Mouse (Mus musculus) embryonic facial prominence, embryonic 11.5 days (tissue): Measurements from ENCODE around the gene Evi2a. TPM values are rescaled to one million over a fixed set of nuclear protein-coding genes. Genes with fewer than 3 reads are reported as not detected.

Experiments used
- ATAC-seq: fragments of 200-750 bp; cut with Nextera tagmentation; replicated peaks from 2 replicates; pipeline ENCODE4 v1.8.0; 2017; ENCODE audit warnings: low read depth; ENCODE audit not compliant: insufficient number of reproducible peaks, low FRiP score, low TSS enrichment
- DNase-seq: peaks from one replicate; pipeline ENCODE4 v3.0.0-alpha.2; 2015; ENCODE audit warnings: low spot score
- H3K27ac ChIP-seq: fragments of 300-500 bp; sonication (generic); replicated peaks from 2 replicates; pipeline ENCODE4 v1.5.1; 2014; ENCODE audit warnings: mild to moderate bottlenecking, low read depth, low read length, control low read depth
- H3K27me3 ChIP-seq: fragments of 300-500 bp; sonication (generic); 2 replicates; pipeline ENCODE4 v1.6.1; 2014; ENCODE audit warnings: mild to moderate bottlenecking, low read length, moderate library complexity, mixed read lengths; ENCODE audit not compliant: control insufficient read depth, insufficient read depth
- H3K36me3 ChIP-seq: fragments of 300-500 bp; sonication (generic); replicated peaks from 2 replicates; pipeline ENCODE4 v1.6.1; 2014; ENCODE audit warnings: low read depth, mild to moderate bottlenecking, low read length, moderate library complexity, mixed read lengths; ENCODE audit not compliant: control insufficient read depth, insufficient read depth
- H3K4me1 ChIP-seq: fragments of 300-500 bp; sonication (generic); 2 replicates; pipeline ENCODE4 v1.6.1; 2014; ENCODE audit warnings: low read length, mixed read lengths; ENCODE audit not compliant: control insufficient read depth, insufficient read depth
- H3K4me2 ChIP-seq: fragments of 300-500 bp; sonication (generic); 2 replicates; pipeline ENCODE4 v1.6.1; 2014; ENCODE audit warnings: low read depth, mild to moderate bottlenecking, control low read depth, low read length, moderate library complexity
- H3K4me3 ChIP-seq: fragments of 300-500 bp; sonication (generic); 2 replicates; pipeline ENCODE4 v1.5.1; 2014; ENCODE audit warnings: low read depth, low read length, control low read depth
- H3K9ac ChIP-seq: fragments of 300-500 bp; sonication (generic); replicated peaks from 2 replicates; pipeline ENCODE4 v1.6.1; 2014; ENCODE audit warnings: mild to moderate bottlenecking, control low read depth, low read length
- H3K9me3 ChIP-seq: fragments of 300-500 bp; sonication (generic); replicated peaks from 2 replicates; pipeline ENCODE4 v1.6.1; 2016; ENCODE audit warnings: mild to moderate bottlenecking, low read length, inconsistent platforms, mixed read lengths; ENCODE audit not compliant: control insufficient read depth
- WGBS: fragments of 180-500 bp; shearing (Covaris S2); extraction: QIAGEN DNeasy Blood & Tissue Kit; methylation state at CpG from one replicate; pipeline ENCODE4 v1.1.7; 2014; 5-methylcytosine and 5-hydroxymethylcytosine counted together
- polyA plus RNA-seq: library from polyadenylated mRNA; unstranded; fragments of >200 nt; fragmentation: Nextera tagmentation; extraction: Ambion mirVana; gene quantifications from 2 replicates; pipeline ENCODE4 v1.2.1, GENCODE M21; 2014

Gene Evi2a
- polyA plus RNA-seq: 1.9 and 2.3 TPM in 2 replicates

DNA sequence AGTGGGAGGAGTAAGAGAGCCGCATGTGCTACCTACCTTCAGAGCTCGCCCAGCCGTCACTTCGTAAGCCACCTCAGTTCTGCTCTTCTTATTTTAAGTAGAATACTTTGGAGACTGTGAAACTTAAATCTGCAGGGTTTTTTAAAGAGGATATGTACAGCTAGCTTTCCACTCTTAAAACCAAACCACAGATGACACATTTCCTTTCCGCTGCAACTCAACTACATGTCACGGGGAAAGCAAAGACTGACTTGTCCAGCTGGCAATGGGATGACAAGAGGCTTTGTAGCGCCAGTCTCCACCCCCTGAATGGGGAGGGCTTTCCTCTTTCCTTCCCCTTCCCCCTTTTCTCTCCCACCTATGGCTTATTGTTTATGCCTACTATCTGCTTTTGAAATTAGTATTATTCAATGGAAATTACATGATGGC lies at the start of gene Evi2a, which contains the start of gene Evi2:
Gene Evi2a, minus strand, starts transcription at position 277 of the 429 bp plus-strand sequence.
Gene Evi2, minus strand, starts transcription at position 257 of the 429 bp plus-strand sequence.
- 86% methylated on average over 7 of the region's 7 CpGs for WGBS
- Histone ChIP-seq H3K9ac (no peak within 1 kb of the TSS), H3K4me2 (no peak within 1 kb of the TSS), H3K9me3 (no peaks in the 10 kb centered on the region), H3K36me3 (no peaks in the 10 kb centered on the region), H3K4me1 (no peaks in the 10 kb centered on the region), H3K27ac (no peak within 1 kb of the TSS), H3K4me3 (no peak within 1 kb of the TSS), H3K27me3 (no peaks in the 10 kb centered on the region)
- no peak for ATAC-seq
- DNase-seq: no peak

DNA sequence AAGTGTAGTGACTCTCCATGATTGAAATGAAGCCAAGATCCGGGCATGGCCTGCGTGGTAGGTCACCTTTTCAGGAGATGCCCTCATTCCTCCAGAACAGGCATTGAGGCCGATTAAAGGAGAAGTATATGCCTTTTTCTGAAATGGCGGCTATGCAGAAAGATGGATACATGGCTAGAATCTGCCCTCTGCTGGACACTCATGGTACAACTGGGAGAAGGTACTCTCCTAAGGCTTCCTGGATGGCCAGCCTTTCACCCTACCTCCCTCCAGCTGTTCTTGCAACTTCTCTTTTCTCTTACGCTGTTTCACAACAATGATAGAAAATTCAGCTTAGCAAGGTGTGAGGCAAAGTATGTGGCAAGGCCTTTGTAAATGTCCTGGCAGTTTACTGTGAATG lies 47.3 kb upstream of the Evi2a start:
- Histone ChIP-seq H3K36me3 (peaks cover 4% of the 10 kb centered on the region), H3K27me3 (no peaks in the 10 kb centered on the region), H3K4me2 (no peak overlapping the region), H3K9me3 (no peaks in the 10 kb centered on the region), H3K4me1 (no peaks in the 10 kb centered on the region), H3K9ac (no peak overlapping the region), H3K27ac (no peak overlapping the region), H3K4me3 (no peak overlapping the region)
- WGBS: 59% methylated on average over 5 of the region's 5 CpGs
- ATAC-seq (no peak), DNase-seq (peak; percentile 86)

DNA sequence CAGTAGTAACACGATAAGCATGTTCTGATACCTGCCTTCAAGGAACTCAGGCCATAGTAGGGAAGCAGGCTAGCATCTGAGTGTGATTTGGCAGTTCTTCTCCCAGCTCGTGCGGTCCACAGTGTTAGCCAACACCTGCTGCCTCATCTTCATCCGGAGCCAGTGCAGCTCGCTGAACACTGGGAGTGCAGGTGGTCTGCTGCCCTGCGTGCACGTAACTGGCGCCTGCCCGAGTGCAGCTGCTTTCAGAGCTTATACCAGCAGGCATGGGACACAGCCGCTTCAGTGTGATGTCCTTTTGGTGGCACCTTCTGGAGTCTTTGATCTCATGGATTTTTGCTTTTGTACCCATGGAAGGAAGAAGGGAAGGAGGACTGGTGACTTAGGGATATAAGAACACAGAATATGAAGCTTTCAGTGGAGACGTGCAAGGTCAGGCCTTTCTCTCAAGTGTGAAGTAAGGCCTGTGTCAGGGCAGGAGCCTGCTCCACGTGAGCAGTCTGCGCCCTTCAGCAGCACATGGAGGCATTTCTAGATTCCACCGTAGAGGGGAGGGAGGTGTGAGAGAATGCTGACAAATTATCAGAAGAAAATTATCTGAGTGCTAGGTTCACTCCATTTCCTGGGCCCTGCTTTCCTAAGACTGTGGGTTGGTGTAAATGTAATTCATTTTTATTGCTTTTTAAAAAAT lies 45.1 kb upstream of the Evi2a start:
- Histone ChIP-seq H3K27me3 (no peaks in the 10 kb centered on the region), H3K4me3 (no peak overlapping the region), H3K9me3 (no peaks in the 10 kb centered on the region), H3K4me2 (no peak overlapping the region), H3K36me3 (peaks cover 4% of the 10 kb centered on the region), H3K4me1 (no peaks in the 10 kb centered on the region), H3K9ac (no peak overlapping the region), H3K27ac (no peak overlapping the region)
- ATAC-seq: no peak
- DNase-seq: no peak
- WGBS: 93% methylated on average over 14 of the region's 14 CpGs

DNA sequence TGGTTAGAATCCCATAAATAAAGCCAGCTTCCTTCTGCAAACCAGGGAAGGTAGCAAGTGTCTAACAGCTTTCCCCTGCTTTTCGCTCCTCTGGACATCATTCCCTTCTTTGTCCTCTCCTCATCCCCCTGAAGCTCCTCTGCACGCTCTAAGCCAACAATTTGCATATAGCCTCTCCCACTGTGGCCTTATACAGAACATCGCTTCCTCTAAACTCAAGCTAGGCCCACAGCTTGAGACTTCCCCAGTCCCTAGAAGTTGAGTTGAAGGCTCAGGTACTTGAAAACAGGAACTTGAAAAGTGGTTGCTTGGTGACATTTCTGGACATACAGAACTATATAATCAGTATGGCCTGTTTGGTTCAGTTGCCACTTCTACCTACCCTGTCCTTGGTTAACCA lies 43.4 kb upstream of the Evi2a start:
- DNase-seq (no peak), ATAC-seq (no peak)
- H3K9me3 ChIP-seq: no peaks in the 10 kb centered on the region
- no peak overlapping the region for H3K4me3 ChIP-seq
- no peaks in the 10 kb centered on the region for H3K4me1 ChIP-seq
- H3K4me2 ChIP-seq: no peak overlapping the region
- peaks cover 7% of the 10 kb centered on the region for H3K36me3 ChIP-seq
- no peak overlapping the region for H3K27ac ChIP-seq
- no peaks in the 10 kb centered on the region for H3K27me3 ChIP-seq
- WGBS: 85% methylated on average over 3 of the region's 3 CpGs
- no peak overlapping the region for H3K9ac ChIP-seq

DNA sequence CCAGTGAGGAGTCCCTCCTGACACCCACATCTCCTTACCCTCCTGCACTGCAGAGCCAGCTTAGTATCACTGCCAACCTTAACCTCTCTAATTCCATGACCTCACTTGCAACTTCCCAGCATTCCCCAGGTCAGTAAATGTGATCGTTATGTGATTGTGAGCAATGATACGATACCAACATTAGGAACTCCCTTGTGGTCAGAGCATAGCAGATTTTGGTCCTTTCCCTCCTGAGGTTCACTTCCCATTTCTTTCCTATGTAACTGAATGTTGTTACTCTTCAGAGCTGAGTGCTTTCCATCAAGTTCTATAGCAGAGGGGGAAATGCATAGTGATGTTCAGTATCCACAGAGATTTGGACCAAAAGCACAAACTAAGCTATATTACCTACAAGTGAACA lies 39.9 kb upstream of the Evi2a start:
- Histone ChIP-seq H3K27ac (no peak overlapping the region), H3K36me3 (peaks cover 15% of the 10 kb centered on the region), H3K27me3 (no peaks in the 10 kb centered on the region), H3K9me3 (no peaks in the 10 kb centered on the region), H3K9ac (no peak overlapping the region), H3K4me2 (no peak overlapping the region), H3K4me1 (no peaks in the 10 kb centered on the region), H3K4me3 (no peak overlapping the region)
- 78% methylated on average over 2 of the region's 2 CpGs for WGBS
- no peak for ATAC-seq
- DNase-seq: no peak

DNA sequence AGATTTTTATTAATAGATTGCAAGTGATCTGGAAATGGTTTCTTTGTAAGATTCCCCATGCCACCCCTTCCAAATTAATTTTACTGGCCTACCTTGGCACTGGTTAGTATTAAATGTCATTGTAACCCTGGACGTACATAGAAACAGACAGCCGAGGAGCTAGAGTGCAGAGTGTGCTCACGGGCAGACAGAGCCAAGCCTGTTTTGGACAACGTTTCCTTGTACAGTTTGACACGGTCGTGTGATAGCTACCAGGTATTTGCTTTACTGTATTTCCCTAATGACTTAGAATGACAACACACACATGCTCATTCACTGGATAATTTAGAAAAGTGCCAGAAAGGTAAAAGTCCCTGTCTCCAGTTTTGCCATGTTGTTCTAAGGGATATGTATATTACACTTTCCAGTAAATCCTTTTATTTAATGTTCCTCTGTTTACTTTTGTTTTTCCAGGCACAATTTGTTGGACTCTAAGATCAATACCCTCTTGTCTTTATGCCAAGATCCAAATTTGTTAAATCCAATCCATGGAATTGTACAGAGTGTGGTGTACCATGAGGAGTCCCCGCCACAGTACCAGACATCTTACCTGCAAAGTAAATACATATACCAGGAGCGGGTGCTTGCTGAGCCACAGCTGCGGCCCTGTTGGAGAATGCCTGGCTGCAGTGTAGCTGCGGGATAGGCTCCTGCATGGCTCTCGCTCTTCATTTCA lies 37.9 kb upstream of the Evi2a start:
- DNase-seq (no peak), ATAC-seq (no peak)
- no peak overlapping the region for H3K27ac ChIP-seq
- H3K36me3 ChIP-seq: peaks cover 14% of the 10 kb centered on the region
- H3K27me3 ChIP-seq: no peaks in the 10 kb centered on the region
- no peak overlapping the region for H3K9ac ChIP-seq
- WGBS: 87% methylated on average over 11 of the region's 11 CpGs
- H3K4me1 ChIP-seq: no peaks in the 10 kb centered on the region
- no peak overlapping the region for H3K4me3 ChIP-seq
- H3K9me3 ChIP-seq: no peaks in the 10 kb centered on the region
- H3K4me2 ChIP-seq: no peak overlapping the region

DNA sequence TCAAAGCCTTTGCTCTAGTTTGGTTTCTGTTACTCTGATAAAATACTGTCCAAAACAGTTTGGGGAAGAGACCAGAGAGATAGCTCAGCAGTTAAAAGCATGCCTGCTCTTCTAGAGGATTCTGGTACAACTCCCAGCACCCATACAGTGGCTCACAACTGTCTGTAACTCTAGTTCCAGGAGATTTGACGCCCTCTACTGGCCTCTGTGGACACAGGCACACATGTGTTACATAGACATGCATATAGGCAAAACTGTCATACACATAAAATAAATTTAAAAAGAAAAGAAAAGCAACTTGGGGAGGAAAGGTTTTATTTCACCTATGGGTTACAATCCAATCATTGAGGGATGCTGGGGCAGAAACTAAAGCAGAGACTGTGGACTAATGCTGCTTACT lies 36.5 kb upstream of the Evi2a start:
- 63% methylated on average over 1 of the region's 1 CpGs for WGBS
- Histone ChIP-seq H3K9ac (no peak overlapping the region), H3K4me3 (no peak overlapping the region), H3K4me2 (no peak overlapping the region), H3K9me3 (no peaks in the 10 kb centered on the region), H3K36me3 (peaks cover 14% of the 10 kb centered on the region), H3K4me1 (no peaks in the 10 kb centered on the region), H3K27ac (no peak overlapping the region), H3K27me3 (no peaks in the 10 kb centered on the region)
- no peak for ATAC-seq
- no peak for DNase-seq

DNA sequence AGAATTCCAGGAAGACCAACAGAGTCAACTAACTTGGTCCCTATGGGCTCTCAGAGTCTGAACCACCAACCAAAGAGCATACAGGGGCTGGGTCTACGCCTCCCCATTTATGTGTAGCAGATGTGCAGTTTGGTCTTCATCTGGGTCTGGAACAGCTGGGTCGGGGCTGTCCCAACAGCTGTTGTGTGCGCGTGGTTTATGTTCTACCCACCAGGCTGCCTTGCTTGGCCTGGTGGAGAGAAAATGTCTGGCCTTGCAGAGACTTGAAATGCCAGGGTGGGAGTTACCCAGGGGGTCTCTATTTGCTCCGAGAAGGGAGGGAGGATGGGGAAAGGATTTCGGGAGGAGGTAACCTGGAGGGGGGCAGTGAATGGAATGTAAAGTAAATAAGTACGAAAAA lies 33.1 kb upstream of the Evi2a start:
- DNase-seq: no peak
- no peak overlapping the region for H3K9ac ChIP-seq
- WGBS: 88% methylated on average over 7 of the region's 7 CpGs

More for the DNA sequence above, 33.1 kb upstream of the Evi2a start:
- no peak overlapping the region for H3K4me3 ChIP-seq
- no peaks in the 10 kb centered on the region for H3K9me3 ChIP-seq
- H3K4me1 ChIP-seq: no peaks in the 10 kb centered on the region
- no peaks in the 10 kb centered on the region for H3K27me3 ChIP-seq
- H3K36me3 ChIP-seq: peaks cover 11% of the 10 kb centered on the region
- no peak for ATAC-seq
- no peak overlapping the region for H3K4me2 ChIP-seq
- no peak overlapping the region for H3K27ac ChIP-seq
